Mouse (Mus musculus) MEL (cell line): ENCODE results near the gene Gpr146.

ENCODE experiments used
- CTCF ChIP-seq, 3 experiments: IDR thresholded peaks in 2 of 3; conservative IDR thresholded peaks in 1 of 3; 2 replicates each; pipeline ENCODE4 v1.5.1; 2011 to 2012; ENCODE audit warnings: low read length in 3 of 3, low read depth in 2 of 3, mild to moderate bottlenecking in 2 of 3, improper control_type of control experiment in 1 of 3, inconsistent platforms in 1 of 3, mixed read lengths in 1 of 3, moderate library complexity in 1 of 3; ENCODE audit not compliant: control insufficient read depth in 1 of 3, insufficient read depth in 1 of 3, poor library complexity in 1 of 3, severe bottlenecking in 1 of 3
- E2F4 ChIP-seq: IDR thresholded peaks from 2 replicates; pipeline ENCODE4 v1.6.1; 2011; ENCODE audit warnings: low read depth, low read length, improper control_type of control experiment, borderline replicate concordance
- EP300 ChIP-seq, 2 experiments: IDR thresholded peaks; 2 replicates each; pipeline ENCODE4 v1.6.1; 2011; ENCODE audit warnings: improper control_type of control experiment in 2 of 2, low read length in 2 of 2, low read depth in 1 of 2, mild to moderate bottlenecking in 1 of 2
- GATA1 ChIP-seq: IDR thresholded peaks from 2 replicates; pipeline ENCODE4 v1.6.1; 2011; ENCODE audit warnings: low read depth, low read length, improper control_type of control experiment
- HCFC1 ChIP-seq: IDR thresholded peaks from 2 replicates; pipeline ENCODE4 v1.6.1; 2012; ENCODE audit warnings: low read depth, mild to moderate bottlenecking, inconsistent platforms, low read length, improper control_type of control experiment, moderate library complexity
- MEF2A ChIP-seq: IDR thresholded peaks from 2 replicates; pipeline ENCODE4 v1.6.1; 2014; ENCODE audit warnings: low read depth, mild to moderate bottlenecking, inconsistent platforms, low read length, improper control_type of control experiment; ENCODE audit not compliant: poor library complexity, insufficient replicate concordance, severe bottlenecking; ENCODE audit errors: extremely low read depth
- MXI1 ChIP-seq: IDR thresholded peaks from 2 replicates; pipeline ENCODE4 v1.6.1; 2011; ENCODE audit warnings: mild to moderate bottlenecking, low read depth, low read length, improper control_type of control experiment
- POLR2A ChIP-seq, 2 experiments: IDR thresholded peaks; 2 replicates each; pipeline ENCODE4 v1.6.1; 2011 to 2012; ENCODE audit warnings: low read length in 2 of 2, mild to moderate bottlenecking in 2 of 2, control low read depth in 1 of 2, improper control_type of control experiment in 1 of 2, low read depth in 1 of 2, moderate library complexity in 1 of 2; ENCODE audit not compliant: control insufficient read depth in 1 of 2, insufficient read depth in 1 of 2, poor library complexity in 1 of 2
- SIN3A ChIP-seq: IDR thresholded peaks from 2 replicates; pipeline ENCODE4 v1.6.1; 2012; ENCODE audit warnings: low read length, improper control_type of control experiment, inconsistent platforms
- SMC3 ChIP-seq: IDR thresholded peaks from 2 replicates; pipeline ENCODE4 v1.6.1; 2011; ENCODE audit warnings: low read depth, low read length, improper control_type of control experiment
- ZKSCAN1 ChIP-seq: IDR thresholded peaks from 2 replicates; pipeline ENCODE4 v1.6.1; 2012; ENCODE audit warnings: low read depth, mild to moderate bottlenecking, inconsistent platforms, low read length, improper control_type of control experiment, moderate library complexity
- ZMIZ1 ChIP-seq: IDR thresholded peaks from 2 replicates; pipeline ENCODE4 v1.6.1; 2012; ENCODE audit warnings: low read depth, mild to moderate bottlenecking, inconsistent platforms, low read length, improper control_type of control experiment, moderate library complexity
- ZNF384 ChIP-seq: IDR thresholded peaks from 2 replicates; pipeline ENCODE4 v1.6.1; 2012; ENCODE audit warnings: low read depth, mild to moderate bottlenecking, inconsistent platforms, low read length, improper control_type of control experiment

DNA sequence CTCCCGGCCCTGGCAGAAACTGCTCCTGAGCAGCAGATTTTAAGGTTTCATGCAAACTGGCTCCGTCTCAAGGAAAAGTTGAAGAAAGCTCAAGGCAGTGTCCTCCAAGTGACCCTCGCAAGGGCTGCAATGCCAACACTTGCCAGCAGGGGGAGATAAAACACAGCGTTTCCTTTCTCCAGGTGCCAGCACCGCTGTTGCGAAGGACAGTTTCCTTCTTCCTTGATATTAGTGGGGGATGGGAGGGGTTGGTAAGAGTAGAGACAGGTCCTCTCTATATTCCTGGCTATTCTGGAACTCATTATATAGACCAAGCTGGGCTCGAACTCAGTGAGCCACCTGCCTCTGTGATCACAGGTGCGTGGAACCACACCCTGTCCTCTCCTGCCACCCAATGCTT, 45.8 kb upstream of the Gpr146 start:
- TF ChIP-seq CTCF (IDR thresholded peaks at IDR 0.05 in 2 of 3, conservative IDR thresholded peaks at IDR 0.05 in 1 of 3; ENCODE audit: control insufficient read depth in 1 of 3, insufficient read depth in 1 of 3, low read depth in 2 of 3, low read length in 3 of 3, poor library complexity in 1 of 3, severe bottlenecking in 1 of 3) = peak; percentile 95 to 99 (median 96)
- TF ChIP-seq HCFC1 = no peak
- TF ChIP-seq EP300 (IDR thresholded peaks at IDR 0.05; ENCODE audit: low read depth in 1 of 2, low read length in 2 of 2) = no peak
- TF ChIP-seq ZMIZ1 = no peak
- no peak for TF ChIP-seq ZKSCAN1
- TF ChIP-seq POLR2A (IDR thresholded peaks at IDR 0.05; ENCODE audit: control insufficient read depth in 1 of 2, insufficient read depth in 1 of 2, low read depth in 1 of 2, low read length in 2 of 2, poor library complexity in 1 of 2) = no peak
- no peak for TF ChIP-seq E2F4
- TF ChIP-seq ZNF384 = no peak
- TF ChIP-seq SMC3 = peak; percentile 82
- peak; percentile 42; the same call in 1 of the 2 replicates for TF ChIP-seq SIN3A
- TF ChIP-seq GATA1 = no peak
- TF ChIP-seq MXI1 = no peak
- no peak for TF ChIP-seq MEF2A
